Mouse (Mus musculus): Measurements from ENCODE around the gene Irf7. TPM values are rescaled to one million over a fixed set of nuclear protein-coding genes. Genes with fewer than 3 reads are reported as not detected.

The Irf7 gene
- polyA plus RNA-seq, 1 experiment from 2014 or later: 1.4 TPM

DNA sequence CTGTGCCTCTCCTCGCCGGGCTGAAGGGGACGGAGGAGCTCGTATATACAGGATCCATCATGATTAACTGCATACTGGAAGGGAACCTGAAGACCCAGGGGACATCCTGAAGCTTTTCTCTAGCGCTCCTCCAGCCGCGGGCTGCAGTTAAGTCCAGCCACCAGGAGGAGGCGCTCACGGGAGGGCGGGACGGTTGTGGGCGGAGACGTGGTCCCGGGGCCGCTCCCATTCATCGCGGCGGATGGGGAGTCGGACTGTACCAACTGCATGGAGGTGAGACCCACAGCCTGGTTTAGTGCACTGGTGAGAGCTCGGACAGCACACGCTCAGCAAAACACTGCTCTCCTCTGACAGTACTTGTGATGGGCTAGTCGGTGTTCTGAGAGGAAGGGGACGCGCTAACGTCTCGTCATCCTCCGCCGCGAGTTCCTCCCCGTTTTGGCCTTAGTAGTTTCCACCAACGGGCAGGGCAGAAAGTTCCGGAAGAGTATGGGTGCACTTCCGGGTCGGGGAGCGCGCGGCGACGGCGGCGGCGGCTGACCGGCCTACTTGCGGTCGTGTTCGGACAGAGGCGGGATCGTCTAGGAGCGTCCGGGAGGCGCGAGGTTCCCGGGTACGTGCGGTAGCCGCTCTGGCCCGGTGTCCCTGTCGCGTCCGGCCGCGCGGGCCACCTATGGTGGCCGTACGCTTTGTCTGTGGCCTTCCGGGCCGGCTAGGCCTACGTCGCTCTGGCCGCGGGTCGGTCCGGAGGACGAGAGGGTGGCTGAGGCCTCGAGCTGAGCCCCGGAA is 37.8 kb downstream of the Irf7 start, which contains the start of gene Phrf1:
Phrf1 (plus strand) TSS at position 506 of the 789 bp plus-strand sequence.
- Histone ChIP-seq H3K4me3 (ENCODE audit: low read depth, low read length) (peak within 1 kb of the TSS; percentile 99), H3K36me3 (ENCODE audit: control insufficient read depth, insufficient read depth, low read length) (peaks cover 15% of the 10 kb centered on the region; the same call in 1 of the 2 replicates), H3K9me3 (ENCODE audit: control insufficient read depth, low read length) (no peaks in the 10 kb centered on the region), H3K4me2 (peak within 1 kb of the TSS; percentile 98), H3K27ac (ENCODE audit: low read depth, low read length) (peak within 1 kb of the TSS; percentile 88), H3K4me1 (ENCODE audit: control insufficient read depth, insufficient read depth, low read length) (peaks cover 11% of the 10 kb centered on the region), H3K27me3 (ENCODE audit: control insufficient read depth, insufficient read depth, low read length) (no peaks in the 10 kb centered on the region), H3K9ac (ENCODE audit: low read length) (peak within 1 kb of the TSS; percentile 94)
- ATAC-seq (ENCODE audit: low FRiP score) (peak; percentile 93), DNase-seq (ENCODE audit: low spot score, missing footprints) (peak; percentile 99)
- WGBS: under 1% methylated on average over 76 of the region's 76 CpGs

DNA sequence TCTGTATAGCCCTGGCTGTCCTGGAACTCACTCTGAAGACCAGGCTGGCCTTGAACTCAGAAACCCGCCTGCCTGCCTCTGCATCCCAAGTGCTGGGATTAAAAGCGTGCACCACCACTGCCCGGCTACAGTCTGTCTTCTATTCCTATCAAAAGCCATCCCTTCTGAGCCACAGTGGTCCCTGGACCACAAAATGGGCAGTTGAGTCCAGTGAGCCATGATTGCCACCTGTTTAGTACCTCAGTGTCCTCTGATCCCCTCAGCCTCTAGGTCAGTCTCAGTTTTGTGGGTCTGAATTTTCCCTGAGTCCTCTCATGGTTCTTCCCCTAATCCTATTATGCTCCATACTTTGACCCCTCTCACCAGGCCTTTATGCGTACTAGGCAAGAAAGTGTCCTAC is 38.5 kb downstream of the Irf7 start:
- DNase-seq (ENCODE audit: low spot score, missing footprints) (no peak), ATAC-seq (ENCODE audit: low FRiP score) (peak; percentile 23; the same call in 1 of the 2 replicates)
- Histone ChIP-seq H3K27me3 (ENCODE audit: control insufficient read depth, insufficient read depth, low read length) (no peaks in the 10 kb centered on the region), H3K9ac (ENCODE audit: low read length) (no peak overlapping the region; the same call in 1 of the 2 replicates), H3K27ac (ENCODE audit: low read depth, low read length) (no peak overlapping the region; the same call in 1 of the 2 replicates), H3K9me3 (ENCODE audit: control insufficient read depth, low read length) (no peaks in the 10 kb centered on the region), H3K4me3 (ENCODE audit: low read depth, low read length) (no peak overlapping the region; the same call in 1 of the 2 replicates), H3K4me1 (ENCODE audit: control insufficient read depth, insufficient read depth, low read length) (peaks cover 11% of the 10 kb centered on the region), H3K4me2 (peak overlapping the region; percentile 98; the same call in 1 of the 2 replicates), H3K36me3 (ENCODE audit: control insufficient read depth, insufficient read depth, low read length) (peaks cover 12% of the 10 kb centered on the region; the same call in 1 of the 2 replicates)
- WGBS: 72% methylated on average over 4 of the region's 4 CpGs

DNA sequence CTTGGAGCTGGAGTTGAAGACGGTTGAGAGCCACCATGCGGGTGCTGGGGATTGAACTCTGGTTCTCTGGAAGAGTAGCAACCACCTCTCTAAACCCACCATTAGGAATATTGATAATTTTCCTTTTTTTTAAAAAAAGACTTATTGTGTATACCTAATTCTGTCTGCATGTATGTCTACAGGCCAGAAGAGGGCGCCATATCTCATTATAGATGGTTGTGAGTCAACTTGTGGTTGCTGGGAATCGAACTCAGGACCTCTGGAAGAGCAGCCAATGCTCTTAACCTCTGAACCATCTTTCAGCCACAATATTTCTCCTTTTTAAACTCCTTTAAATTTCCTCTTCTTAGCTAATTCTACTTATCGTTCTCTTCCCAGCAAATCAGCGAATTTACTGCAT is 39.7 kb downstream of the Irf7 start:
- WGBS: 81% methylated on average over 6 of the region's 6 CpGs
- H3K4me2 ChIP-seq: no peak overlapping the region
- no peaks in the 10 kb centered on the region for H3K27me3 ChIP-seq (ENCODE audit: control insufficient read depth, insufficient read depth, low read length)
- no peaks in the 10 kb centered on the region for H3K9me3 ChIP-seq (ENCODE audit: control insufficient read depth, low read length)
- no peak for ATAC-seq (ENCODE audit: low FRiP score)
- H3K4me3 ChIP-seq (ENCODE audit: low read depth, low read length): no peak overlapping the region
- peaks cover 17% of the 10 kb centered on the region for H3K4me1 ChIP-seq (ENCODE audit: control insufficient read depth, insufficient read depth, low read length)
- peak; percentile 54 for DNase-seq (ENCODE audit: low spot score, missing footprints)
- H3K36me3 ChIP-seq (ENCODE audit: control insufficient read depth, insufficient read depth, low read length): peaks cover 3% of the 10 kb centered on the region; the same call in 1 of the 2 replicates
- no peak overlapping the region for H3K9ac ChIP-seq (ENCODE audit: low read length)
- no peak overlapping the region for H3K27ac ChIP-seq (ENCODE audit: low read depth, low read length)

DNA sequence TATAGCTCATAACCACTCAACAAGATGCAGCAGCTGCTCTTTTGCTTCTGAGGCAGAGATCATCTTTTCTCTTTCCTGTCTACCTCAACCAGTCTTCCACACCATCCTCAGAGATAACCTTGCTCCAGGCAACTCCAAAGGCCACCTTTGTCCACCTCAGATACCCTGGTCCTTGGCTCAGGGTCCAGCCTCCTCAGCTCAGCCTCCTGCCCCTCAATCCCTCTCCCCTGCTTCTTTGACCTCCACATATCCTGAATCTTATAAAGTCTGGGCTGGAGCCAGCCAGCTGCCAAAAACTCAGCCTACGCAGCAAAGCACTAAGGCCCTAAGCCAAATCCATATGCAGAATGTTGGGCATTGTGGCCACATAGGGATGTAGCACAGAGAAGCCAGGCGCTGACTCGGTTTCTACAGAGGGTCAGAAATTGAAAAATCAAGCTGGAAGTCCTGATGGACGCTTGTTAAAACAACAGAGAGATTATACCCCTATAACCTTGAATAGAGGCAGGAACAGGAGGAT is 43.5 kb downstream of the Irf7 start:
- ATAC-seq (ENCODE audit: low FRiP score) (no peak), DNase-seq (ENCODE audit: low spot score, missing footprints) (peak; percentile 56)
- Histone ChIP-seq H3K4me2 (no peak overlapping the region), H3K27ac (ENCODE audit: low read depth, low read length) (no peak overlapping the region), H3K27me3 (ENCODE audit: control insufficient read depth, insufficient read depth, low read length) (no peaks in the 10 kb centered on the region), H3K9me3 (ENCODE audit: control insufficient read depth, low read length) (no peaks in the 10 kb centered on the region), H3K4me1 (ENCODE audit: control insufficient read depth, insufficient read depth, low read length) (peaks cover 12% of the 10 kb centered on the region), H3K9ac (ENCODE audit: low read length) (no peak overlapping the region), H3K4me3 (ENCODE audit: low read depth, low read length) (no peak overlapping the region), H3K36me3 (ENCODE audit: control insufficient read depth, insufficient read depth, low read length) (0 out of 2 replicates have a peak, but pooled peaks cover 2% of the 10 kb centered on the region)
- WGBS: 96% methylated on average over 4 of the region's 4 CpGs

DNA sequence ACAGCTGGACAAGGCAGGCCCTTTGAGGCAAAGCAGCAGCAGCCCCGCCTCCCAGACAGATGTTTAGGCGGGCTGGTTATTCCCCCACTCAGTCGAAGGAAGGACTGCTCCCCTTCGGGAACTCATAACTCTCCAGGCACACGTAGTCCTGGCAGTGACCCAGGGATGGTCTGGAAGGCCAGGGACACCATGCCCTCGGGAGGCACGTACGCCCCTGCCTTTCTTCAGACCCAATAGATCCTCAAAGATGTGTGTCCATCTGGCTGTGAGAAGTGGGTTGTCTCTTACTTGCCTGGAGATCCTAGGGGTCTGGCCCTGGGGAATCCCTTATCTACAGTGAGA is 44.2 kb downstream of the Irf7 start:
- Histone ChIP-seq H3K36me3 (ENCODE audit: control insufficient read depth, insufficient read depth, low read length) (0 out of 2 replicates have a peak, but pooled peaks cover 2% of the 10 kb centered on the region), H3K9ac (ENCODE audit: low read length) (peak overlapping the region; percentile 39; the same call in 1 of the 2 replicates), H3K4me2 (peak overlapping the region; percentile 83), H3K27ac (ENCODE audit: low read depth, low read length) (peak overlapping the region; percentile 69; the same call in 1 of the 2 replicates), H3K9me3 (ENCODE audit: control insufficient read depth, low read length) (no peaks in the 10 kb centered on the region), H3K4me3 (ENCODE audit: low read depth, low read length) (peak overlapping the region; percentile 40), H3K27me3 (ENCODE audit: control insufficient read depth, insufficient read depth, low read length) (no peaks in the 10 kb centered on the region), H3K4me1 (ENCODE audit: control insufficient read depth, insufficient read depth, low read length) (peaks cover 12% of the 10 kb centered on the region)
- 18% methylated on average over 8 of the region's 8 CpGs for WGBS
- no peak for DNase-seq (ENCODE audit: low spot score, missing footprints)
- no peak for ATAC-seq (ENCODE audit: low FRiP score)

DNA sequence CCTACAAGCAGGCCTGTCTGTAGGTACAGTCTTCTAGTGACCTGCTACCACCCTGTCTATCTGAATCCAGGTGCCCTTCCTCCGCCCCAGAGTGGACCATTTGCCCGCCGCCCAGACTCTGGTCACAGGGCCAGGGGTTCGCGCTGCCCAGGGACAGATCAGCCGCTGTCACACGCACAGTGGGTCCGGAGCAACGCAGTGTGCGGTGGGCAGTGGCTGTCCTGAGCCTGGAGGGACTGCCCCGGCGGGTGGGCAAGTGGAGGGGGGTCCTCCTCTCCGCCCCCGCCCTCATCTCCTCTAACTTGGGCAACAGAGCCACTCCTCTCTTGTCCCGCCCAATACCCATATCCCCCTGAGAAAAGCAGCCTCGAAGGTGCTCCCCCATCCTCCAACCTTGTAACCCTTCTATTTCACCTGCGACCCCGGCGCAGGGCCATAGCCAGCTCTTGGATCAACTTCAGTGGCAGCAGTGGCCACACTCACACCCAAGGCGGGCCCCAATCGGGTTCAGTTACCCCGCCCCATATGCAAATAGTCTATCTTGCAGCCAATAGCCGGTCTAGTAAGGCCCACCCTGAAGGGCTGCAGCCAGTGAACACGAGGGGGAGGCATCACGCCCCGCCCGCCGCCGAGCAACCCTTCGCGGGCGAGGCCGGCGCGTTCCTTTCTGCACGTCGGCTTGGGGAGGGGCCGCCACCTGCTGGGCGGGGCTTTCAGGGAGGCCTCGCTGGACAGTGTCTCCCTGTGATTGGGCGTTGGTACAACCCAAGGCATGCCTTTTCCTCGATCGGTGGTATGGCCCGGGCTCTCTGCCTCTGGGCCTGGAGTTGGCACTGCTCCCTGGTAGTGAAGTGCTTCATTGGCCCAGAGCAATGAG is 44.8 kb downstream of the Irf7 start:
- Histone ChIP-seq H3K27ac (ENCODE audit: low read depth, low read length) (peak overlapping the region; percentile 69; the same call in 1 of the 2 replicates), H3K27me3 (ENCODE audit: control insufficient read depth, insufficient read depth, low read length) (no peaks in the 10 kb centered on the region), H3K9ac (ENCODE audit: low read length) (peak overlapping the region; percentile 66), H3K4me3 (ENCODE audit: low read depth, low read length) (peak overlapping the region; percentile 40), H3K9me3 (ENCODE audit: control insufficient read depth, low read length) (no peaks in the 10 kb centered on the region), H3K36me3 (ENCODE audit: control insufficient read depth, insufficient read depth, low read length) (0 out of 2 replicates have a peak, but pooled peaks cover 2% of the 10 kb centered on the region), H3K4me2 (peak overlapping the region; percentile 83), H3K4me1 (ENCODE audit: control insufficient read depth, insufficient read depth, low read length) (peaks cover 16% of the 10 kb centered on the region)
- 2% methylated on average over 44 of the region's 44 CpGs for WGBS
- DNase-seq (ENCODE audit: low spot score, missing footprints): peak; percentile 100
- ATAC-seq (ENCODE audit: low FRiP score): peak; percentile 98

DNA sequence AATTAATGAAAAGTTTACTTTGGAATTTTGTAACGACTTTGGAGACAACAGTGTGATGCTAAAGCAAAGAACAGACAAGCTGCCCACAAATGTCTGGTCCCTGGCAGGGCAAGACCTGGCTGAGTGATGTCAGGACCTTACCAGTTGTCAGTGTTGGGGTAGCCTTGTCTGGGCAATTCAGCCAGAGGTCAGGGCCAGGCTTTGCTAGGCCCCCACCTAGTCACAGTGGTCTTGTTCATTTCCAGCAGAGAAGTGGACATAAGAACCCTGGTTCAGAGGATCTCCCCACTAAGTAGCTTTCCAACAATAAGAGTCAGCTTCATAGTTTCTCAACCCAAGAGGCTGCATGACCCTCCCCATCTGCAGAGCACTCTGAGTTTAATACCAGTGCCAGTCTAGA is 45.9 kb downstream of the Irf7 start:
- no peak for ATAC-seq (ENCODE audit: low FRiP score)
- WGBS: 79% methylated on average over 1 of the region's 1 CpGs
- H3K9ac ChIP-seq (ENCODE audit: low read length): no peak overlapping the region
- peak; percentile 70 for DNase-seq (ENCODE audit: low spot score, missing footprints)
- no peak overlapping the region for H3K27ac ChIP-seq (ENCODE audit: low read depth, low read length)
- H3K4me2 ChIP-seq: no peak overlapping the region
- H3K27me3 ChIP-seq (ENCODE audit: control insufficient read depth, insufficient read depth, low read length): no peaks in the 10 kb centered on the region
- no peak overlapping the region for H3K4me3 ChIP-seq (ENCODE audit: low read depth, low read length)
- 0 out of 2 replicates have a peak, but pooled peaks cover 2% of the 10 kb centered on the region for H3K36me3 ChIP-seq (ENCODE audit: control insufficient read depth, insufficient read depth, low read length)
- peaks cover 20% of the 10 kb centered on the region for H3K4me1 ChIP-seq (ENCODE audit: control insufficient read depth, insufficient read depth, low read length)
- no peaks in the 10 kb centered on the region for H3K9me3 ChIP-seq (ENCODE audit: control insufficient read depth, low read length)

DNA sequence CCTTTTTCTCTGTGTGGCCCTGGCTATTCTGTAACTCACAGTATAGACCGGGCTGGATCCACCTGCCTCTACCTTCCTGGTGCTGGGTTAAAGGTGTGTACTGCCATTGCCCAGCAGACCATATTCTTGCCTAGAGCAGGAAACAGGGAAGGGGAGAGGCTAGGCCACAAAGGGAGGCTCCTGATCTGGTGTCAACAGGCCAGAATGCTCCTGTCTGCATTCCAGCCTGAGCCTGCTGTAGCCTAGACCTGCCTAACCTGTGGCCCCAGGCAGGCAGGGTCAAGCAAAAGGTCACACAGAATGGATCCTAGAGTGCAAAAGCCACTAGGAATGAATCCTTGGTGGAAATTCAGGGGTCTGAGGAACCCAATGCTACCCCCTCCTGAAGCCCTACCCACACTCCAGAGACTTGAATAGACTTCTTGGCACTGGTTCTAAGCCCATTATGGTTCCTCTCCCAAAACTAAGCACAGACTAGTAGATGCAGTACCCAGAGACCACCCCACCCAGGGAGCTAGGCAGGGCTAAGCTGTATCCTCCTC is 46.7 kb downstream of the Irf7 start:
- H3K9me3 ChIP-seq (ENCODE audit: control insufficient read depth, low read length): no peaks in the 10 kb centered on the region
- DNase-seq (ENCODE audit: low spot score, missing footprints) (peak; percentile 59), ATAC-seq (ENCODE audit: low FRiP score) (no peak)
- H3K36me3 ChIP-seq (ENCODE audit: control insufficient read depth, insufficient read depth, low read length): 0 out of 2 replicates have a peak, but pooled peaks cover 2% of the 10 kb centered on the region
- no peak overlapping the region for H3K4me3 ChIP-seq (ENCODE audit: low read depth, low read length)
- no peak overlapping the region for H3K4me2 ChIP-seq
- WGBS: 93% methylated on average over 1 of the region's 1 CpGs
- no peak overlapping the region for H3K27ac ChIP-seq (ENCODE audit: low read depth, low read length)
- no peaks in the 10 kb centered on the region for H3K27me3 ChIP-seq (ENCODE audit: control insufficient read depth, insufficient read depth, low read length)
- peaks cover 25% of the 10 kb centered on the region for H3K4me1 ChIP-seq (ENCODE audit: control insufficient read depth, insufficient read depth, low read length)
- no peak overlapping the region for H3K9ac ChIP-seq (ENCODE audit: low read length)
